ENCODE assay signal across 30 mouse cellular contexts in the genomic region with DNA sequence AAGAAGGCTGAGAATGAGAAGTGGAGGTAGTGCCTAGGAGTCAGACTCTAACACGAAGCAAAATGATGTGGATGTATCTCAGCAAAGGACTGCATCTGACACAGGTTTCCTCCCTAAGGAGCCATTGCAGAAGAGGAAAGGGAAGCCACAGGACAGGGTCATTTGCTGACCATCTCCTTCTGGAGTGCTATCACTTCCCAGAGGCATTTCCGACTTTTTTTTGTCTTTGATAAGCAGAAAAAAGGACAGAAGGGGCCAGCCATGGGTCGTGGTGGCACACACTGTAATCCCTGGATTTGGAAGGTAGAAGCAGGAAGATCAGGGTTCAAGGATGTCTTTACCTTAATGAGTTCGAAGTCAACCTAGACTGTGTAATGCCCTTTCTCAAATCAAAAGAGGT. TPM values are rescaled to one million over a fixed set of nuclear protein-coding genes. Genes with fewer than 3 reads are reported as not detected.
DNase-seq lines count a peak whose midpoint lies in the region; ATAC-seq and TF ChIP-seq lines count a peak whose summit lies in the region.
"Had no signal": no experiment of that assay in that cellular context is flagged by ENCODE, and none has a peak within 500 bp of the region (broad histone marks: within the 10 kb centered on the region; RNA-seq: fewer than 3 reads in every experiment).

No protein-coding gene starts in this region.

- 68% methylated on average over 4 of the region's 4 CpGs for WGBS in heart, embryonic 15.5 days
- 65% methylated on average over 4 of the region's 4 CpGs for WGBS in heart, embryonic 11.5 days (ENCODE audit: insufficient replicate concordance)
- WGBS in liver, postnatal 0 days (ENCODE audit: insufficient replicate concordance): 67% methylated on average over 4 of the region's 4 CpGs
- 47% methylated on average over 4 of the region's 4 CpGs for WGBS in liver, embryonic 12.5 days (ENCODE audit: insufficient replicate concordance)
- 85% methylated on average over 4 of the region's 4 CpGs for WGBS in midbrain, embryonic 11.5 days
- WGBS in midbrain, postnatal 0 days: 89% methylated on average over 4 of the region's 4 CpGs

- H3K27ac ChIP-seq in gastrocnemius, adult 2 months: 0 out of 2 replicates have a peak overlapping the region, but pooled peaks have one; percentile 2
- peak overlapping the region; percentile 4; the same call in 1 of the 2 replicates for H3K27ac ChIP-seq in heart, embryonic 15.5 days
- no peak overlapping the region for H3K27ac ChIP-seq in heart, embryonic 11.5 days (ENCODE audit: low read depth, low read length)
- peak overlapping the region; percentile 39; the same call in 1 of the 2 replicates for H3K27ac ChIP-seq in liver, postnatal 0 days (ENCODE audit: low read depth)
- H3K27ac ChIP-seq in liver, embryonic 12.5 days: no peak overlapping the region
- no peak overlapping the region for H3K27ac ChIP-seq in midbrain, embryonic 11.5 days (ENCODE audit: low read depth, low read length)
- H3K27ac ChIP-seq in midbrain, postnatal 0 days (ENCODE audit: low read depth, low read length): no peak overlapping the region
- H3K27ac ChIP-seq: embryonic facial prominence, embryonic 13.5 days; embryonic facial prominence, embryonic 15.5 days; forebrain, embryonic 10.5 days; forebrain, embryonic 12.5 days had no signal

- H3K27me3 ChIP-seq in heart, embryonic 15.5 days: peaks cover 5% of the 10 kb centered on the region; the same call in 1 of the 2 replicates
- peaks cover 17% of the 10 kb centered on the region for H3K27me3 ChIP-seq in heart, embryonic 11.5 days (ENCODE audit: control insufficient read depth, insufficient read depth, low read length)
- peaks cover 8% of the 10 kb centered on the region for H3K27me3 ChIP-seq in liver, postnatal 0 days (ENCODE audit: insufficient read depth, low read length)
- peaks cover 22% of the 10 kb centered on the region for H3K27me3 ChIP-seq in liver, embryonic 12.5 days (replicated peaks)
- peaks cover 16% of the 10 kb centered on the region for H3K27me3 ChIP-seq in midbrain, embryonic 11.5 days (ENCODE audit: control insufficient read depth, insufficient read depth, low read length)
- H3K27me3 ChIP-seq in midbrain, postnatal 0 days (ENCODE audit: insufficient read depth, low read length): peaks cover 9% of the 10 kb centered on the region
- H3K27me3 ChIP-seq: CH12.LX had no signal

- no peak overlapping the region for H3K4me3 ChIP-seq in gastrocnemius, adult 2 months
- H3K4me3 ChIP-seq in heart, embryonic 15.5 days: no peak overlapping the region
- H3K4me3 ChIP-seq in heart, embryonic 11.5 days (ENCODE audit: low read depth, low read length): no peak overlapping the region
- no peak overlapping the region for H3K4me3 ChIP-seq in liver, postnatal 0 days (ENCODE audit: low read depth, low read length)
- no peak overlapping the region for H3K4me3 ChIP-seq in liver, embryonic 12.5 days
- no peak overlapping the region for H3K4me3 ChIP-seq in midbrain, embryonic 11.5 days (ENCODE audit: low read depth, low read length)
- no peak overlapping the region for H3K4me3 ChIP-seq in midbrain, postnatal 0 days (ENCODE audit: low read depth, low read length)
- H3K4me3 ChIP-seq: embryonic facial prominence, embryonic 13.5 days; embryonic facial prominence, embryonic 15.5 days; erythroblast, embryonic 14.5 days; forebrain, embryonic 10.5 days; forebrain, embryonic 12.5 days had no signal

- H3K9me3 ChIP-seq in heart, embryonic 15.5 days (replicated peaks): no peaks in the 10 kb centered on the region
- no peaks in the 10 kb centered on the region for H3K9me3 ChIP-seq in heart, embryonic 11.5 days (replicated peaks; ENCODE audit: control insufficient read depth, low read length)
- no peaks in the 10 kb centered on the region for H3K9me3 ChIP-seq in liver, postnatal 0 days (ENCODE audit: low read length)
- H3K9me3 ChIP-seq in liver, embryonic 12.5 days (replicated peaks): no peaks in the 10 kb centered on the region
- H3K9me3 ChIP-seq in midbrain, embryonic 11.5 days (ENCODE audit: control insufficient read depth, low read length): peaks cover 4% of the 10 kb centered on the region; the same call in 1 of the 2 replicates
- H3K9me3 ChIP-seq in midbrain, postnatal 0 days (ENCODE audit: low read length): no peaks in the 10 kb centered on the region
- H3K9me3 ChIP-seq: embryonic facial prominence, embryonic 13.5 days; embryonic facial prominence, embryonic 15.5 days; forebrain, embryonic 10.5 days; forebrain, embryonic 12.5 days had no signal

- H3K36me3 ChIP-seq in heart, embryonic 15.5 days: no peaks in the 10 kb centered on the region
- no peaks in the 10 kb centered on the region for H3K36me3 ChIP-seq in heart, embryonic 11.5 days (ENCODE audit: control insufficient read depth, insufficient read depth, low read length)
- H3K36me3 ChIP-seq in liver, postnatal 0 days (replicated peaks; ENCODE audit: insufficient read depth, low read length): no peaks in the 10 kb centered on the region
- 0 out of 2 replicates have a peak, but pooled peaks cover 5% of the 10 kb centered on the region for H3K36me3 ChIP-seq in liver, embryonic 12.5 days
- no peaks in the 10 kb centered on the region for H3K36me3 ChIP-seq in midbrain, embryonic 11.5 days (ENCODE audit: control insufficient read depth, insufficient read depth, low read length)
- H3K36me3 ChIP-seq in midbrain, postnatal 0 days (ENCODE audit: insufficient read depth, low read length): 0 out of 2 replicates have a peak, but pooled peaks cover 2% of the 10 kb centered on the region
- H3K36me3 ChIP-seq: embryonic facial prominence, embryonic 13.5 days; embryonic facial prominence, embryonic 15.5 days had no signal

- peaks cover 36% of the 10 kb centered on the region for H3K4me1 ChIP-seq in heart, embryonic 15.5 days (replicated peaks)
- H3K4me1 ChIP-seq in heart, embryonic 11.5 days (ENCODE audit: control insufficient read depth, insufficient read depth, low read length): peaks cover 12% of the 10 kb centered on the region; the same call in 1 of the 2 replicates
- H3K4me1 ChIP-seq in liver, postnatal 0 days (ENCODE audit: insufficient read depth): peaks cover 17% of the 10 kb centered on the region
- H3K4me1 ChIP-seq in liver, embryonic 12.5 days: peaks cover 39% of the 10 kb centered on the region
- peaks cover 15% of the 10 kb centered on the region for H3K4me1 ChIP-seq in midbrain, embryonic 11.5 days (ENCODE audit: control insufficient read depth, insufficient read depth, low read length)
- H3K4me1 ChIP-seq in midbrain, postnatal 0 days (ENCODE audit: insufficient read depth, low read length): peaks cover 2% of the 10 kb centered on the region; the same call in 1 of the 2 replicates

- DNase-seq in gastrocnemius, adult 2 months: no peak
- DNase-seq in gastrocnemius, adult 8-10 months (ENCODE audit: low spot score in 2 of 2): no peak
- DNase-seq in liver, postnatal 0 days: no peak
- DNase-seq in midbrain, embryonic 11.5 days (ENCODE audit: low spot score, missing footprints): peak; percentile 77
- DNase-seq in midbrain, postnatal 0 days (ENCODE audit: low spot score): no peak
- DNase-seq: adrenal gland, adult 8-10 months; adrenal gland, postnatal 14 days; adrenal gland, postnatal 36 days; B cell, adult 2 months; cerebellum, adult 11 months; cerebellum, adult 18-20 months; cerebellum, adult 8-10 months; cerebellum, adult 9-11 months; cerebellum, postnatal 14 days; cerebellum, postnatal 36 days; embryo, embryonic 11 days had no signal

- H3K4me2 ChIP-seq in heart, embryonic 15.5 days: no peak overlapping the region
- no peak overlapping the region for H3K4me2 ChIP-seq in heart, embryonic 11.5 days
- no peak overlapping the region for H3K4me2 ChIP-seq in liver, postnatal 0 days (ENCODE audit: low read depth, low read length)
- H3K4me2 ChIP-seq in liver, embryonic 12.5 days: no peak overlapping the region
- no peak overlapping the region for H3K4me2 ChIP-seq in midbrain, embryonic 11.5 days
- no peak overlapping the region for H3K4me2 ChIP-seq in midbrain, postnatal 0 days (ENCODE audit: low read depth, low read length, poor library complexity, severe bottlenecking)
- H3K4me2 ChIP-seq: embryonic facial prominence, embryonic 13.5 days; embryonic facial prominence, embryonic 15.5 days; forebrain, embryonic 12.5 days had no signal

- intact Hi-C loops in gastrocnemius, adult 2 months (cut with DNase I): loop anchor here (5.0 kb wide), 1 partner anchor 639 kb away; a partner anchor contains a TSS

- peak; percentile 27; the same call in 1 of the 2 replicates for TF ChIP-seq EP300 in liver, postnatal 0 days (IDR thresholded peaks at IDR 0.05; ENCODE audit: low read depth)

- H3K9ac ChIP-seq in heart, embryonic 15.5 days: no peak overlapping the region
- no peak overlapping the region for H3K9ac ChIP-seq in heart, embryonic 11.5 days (ENCODE audit: low read depth, low read length)
- no peak overlapping the region for H3K9ac ChIP-seq in liver, postnatal 0 days (replicated peaks)
- H3K9ac ChIP-seq in liver, embryonic 12.5 days: no peak overlapping the region
- no peak overlapping the region for H3K9ac ChIP-seq in midbrain, embryonic 11.5 days (ENCODE audit: low read length)
- H3K9ac ChIP-seq in midbrain, postnatal 0 days (replicated peaks; ENCODE audit: low read length, poor library complexity, severe bottlenecking): no peak overlapping the region
- H3K9ac ChIP-seq: embryonic facial prominence, embryonic 13.5 days; embryonic facial prominence, embryonic 15.5 days; forebrain, embryonic 12.5 days had no signal

- no peak for TF ChIP-seq CTCF in gastrocnemius, adult 2 months (IDR thresholded peaks at IDR 0.05)
- TF ChIP-seq CTCF in liver, postnatal 0 days (IDR thresholded peaks at IDR 0.05; ENCODE audit: low read depth): no peak
- TF ChIP-seq CTCF in midbrain, postnatal 0 days (IDR thresholded peaks at IDR 0.05): no peak

- ATAC-seq in heart, embryonic 15.5 days (replicated peaks; ENCODE audit: insufficient number of reproducible peaks, insufficient read depth, low FRiP score, low read depth): no peak
- no peak for ATAC-seq in heart, embryonic 11.5 days (replicated peaks; ENCODE audit: insufficient number of reproducible peaks, low FRiP score, low TSS enrichment)
- no peak for ATAC-seq in liver, postnatal 0 days
- no peak for ATAC-seq in liver, embryonic 12.5 days
- ATAC-seq in midbrain, embryonic 11.5 days (ENCODE audit: low FRiP score): no peak
- no peak for ATAC-seq in midbrain, postnatal 0 days (ENCODE audit: low FRiP score)
- ATAC-seq: activated CD4-positive, CD25-positive, alpha-beta regulatory T cell, adult 4 months; CD4-positive, CD25-positive, alpha-beta regulatory T cell, adult 4 months; forebrain, embryonic 14.5 days; Patski had no signal

RNA-seq across cellular contexts. Expression of a gene that starts 1.5 kb away (rescaled TPM):
- 10 to 100 TPM; 35.9 to 46.6 TPM for total RNA-seq in gastrocnemius, adult 2 months (2021)
- 10 to 100 TPM; 36.9 to 39.3 (median 38.4) TPM for total RNA-seq in gastrocnemius, adult 8-10 months (2022)
- 98.2 and 107 TPM in 2 replicates for polyA plus RNA-seq in heart, embryonic 15.5 days (2015; fragmentation: Nextera tagmentation; extraction: Ambion mirVana)
- polyA plus RNA-seq in heart, embryonic 11.5 days (2014; fragmentation: Nextera tagmentation; extraction: Ambion mirVana): 107 and 110 TPM in 2 replicates
- polyA plus RNA-seq in liver, postnatal 0 days (2015; fragmentation: Nextera tagmentation; extraction: Ambion mirVana): 45.0 and 46.8 TPM in 2 replicates
- 59.2 and 64.3 TPM in 2 replicates for polyA plus RNA-seq in liver, embryonic 12.5 days (2016; fragmentation: Nextera tagmentation; extraction: Ambion mirVana)
- 77.1 and 81.5 TPM in 2 replicates for polyA plus RNA-seq in midbrain, embryonic 11.5 days (2014; fragmentation: Nextera tagmentation; extraction: Ambion mirVana)
- 121 and 127 TPM in 2 replicates for total RNA-seq in midbrain, postnatal 0 days (2014; rRNA removed)
- 122 and 140 TPM in 2 replicates for polyA plus RNA-seq in midbrain, postnatal 0 days (2015; fragmentation: Nextera tagmentation; extraction: Ambion mirVana)

RNA-seq across cellular contexts. Expression of a gene that starts 4.3 kb away (rescaled TPM):
- total RNA-seq in gastrocnemius, adult 2 months (2021): 1 to 10 TPM in 1 of 2 experiments, under 1 TPM in 1; 0.61 to 1.4 TPM
- total RNA-seq in gastrocnemius, adult 8-10 months (2022): under 1 TPM; 0.39 to 0.63 (median 0.49) TPM
- polyA plus RNA-seq in heart, embryonic 15.5 days (2015; fragmentation: Nextera tagmentation; extraction: Ambion mirVana): 1.4 and 2.0 TPM in 2 replicates
- 0.89 and 1.6 TPM in 2 replicates for polyA plus RNA-seq in heart, embryonic 11.5 days (2014; fragmentation: Nextera tagmentation; extraction: Ambion mirVana)
- 0.90 and 1.4 TPM in 2 replicates for polyA plus RNA-seq in liver, postnatal 0 days (2015; fragmentation: Nextera tagmentation; extraction: Ambion mirVana)
- polyA plus RNA-seq in liver, embryonic 12.5 days (2016; fragmentation: Nextera tagmentation; extraction: Ambion mirVana): 2.9 and 3.1 TPM in 2 replicates
- 0.22 and 0.43 TPM in 2 replicates for polyA plus RNA-seq in midbrain, embryonic 11.5 days (2014; fragmentation: Nextera tagmentation; extraction: Ambion mirVana)
- 1.7 and 1.8 TPM in 2 replicates for total RNA-seq in midbrain, postnatal 0 days (2014; rRNA removed)
- 2.2 and 2.4 TPM in 2 replicates for polyA plus RNA-seq in midbrain, postnatal 0 days (2015; fragmentation: Nextera tagmentation; extraction: Ambion mirVana)
- total RNA-seq: G1E had no signal
- polyA plus RNA-seq: erythroblast, embryonic 14.5 days; G1E; Patski had no signal

RNA-seq across cellular contexts. Expression of a gene that starts 11.7 kb away (rescaled TPM):
- under 1 TPM; 0.64 to 0.81 TPM for total RNA-seq in gastrocnemius, adult 2 months (2021)
- total RNA-seq in gastrocnemius, adult 8-10 months (2022): under 1 TPM in 3 of 4 experiments, not detected in 1; 0.44 to 0.85 (median 0.79) TPM
- 6.3 and 7.1 TPM in 2 replicates for polyA plus RNA-seq in heart, embryonic 15.5 days (2015; fragmentation: Nextera tagmentation; extraction: Ambion mirVana)
- 7.0 and 8.8 TPM in 2 replicates for polyA plus RNA-seq in heart, embryonic 11.5 days (2014; fragmentation: Nextera tagmentation; extraction: Ambion mirVana)
- 1.9 and 3.3 TPM in 2 replicates for polyA plus RNA-seq in liver, postnatal 0 days (2015; fragmentation: Nextera tagmentation; extraction: Ambion mirVana)
- 3.0 and 3.9 TPM in 2 replicates for polyA plus RNA-seq in liver, embryonic 12.5 days (2016; fragmentation: Nextera tagmentation; extraction: Ambion mirVana)
- polyA plus RNA-seq in midbrain, embryonic 11.5 days (2014; fragmentation: Nextera tagmentation; extraction: Ambion mirVana): 2.4 and 2.7 TPM in 2 replicates
- 0.52 TPM in 1 of 2 replicates, not detected in the other for total RNA-seq in midbrain, postnatal 0 days (2014; rRNA removed)
- 1.2 and 2.0 TPM in 2 replicates for polyA plus RNA-seq in midbrain, postnatal 0 days (2015; fragmentation: Nextera tagmentation; extraction: Ambion mirVana)
- polyA plus RNA-seq: erythroblast, embryonic 14.5 days; G1E had no signal

RNA-seq across cellular contexts. Expression of a gene that starts 22.8 kb away (rescaled TPM):
- total RNA-seq in gastrocnemius, adult 2 months (2021): under 1 TPM; 0.08 to 0.23 TPM
- under 1 TPM in 2 of 4 experiments, not detected in 2; 0.13 to 0.68 TPM for total RNA-seq in gastrocnemius, adult 8-10 months (2022)
- polyA plus RNA-seq in heart, embryonic 15.5 days (2015; fragmentation: Nextera tagmentation; extraction: Ambion mirVana): 0.25 and 0.84 TPM in 2 replicates
- polyA plus RNA-seq in heart, embryonic 11.5 days (2014; fragmentation: Nextera tagmentation; extraction: Ambion mirVana): 0.37 and 0.44 TPM in 2 replicates
- polyA plus RNA-seq in liver, postnatal 0 days (2015; fragmentation: Nextera tagmentation; extraction: Ambion mirVana): 0.09 and 0.17 TPM in 2 replicates
- 0.26 and 0.48 TPM in 2 replicates for polyA plus RNA-seq in liver, embryonic 12.5 days (2016; fragmentation: Nextera tagmentation; extraction: Ambion mirVana)
- polyA plus RNA-seq in midbrain, embryonic 11.5 days (2014; fragmentation: Nextera tagmentation; extraction: Ambion mirVana): 0.36 and 1.2 TPM in 2 replicates
- total RNA-seq in midbrain, postnatal 0 days (2014; rRNA removed): 3.2 and 4.3 TPM in 2 replicates
- 2.9 and 3.7 TPM in 2 replicates for polyA plus RNA-seq in midbrain, postnatal 0 days (2015; fragmentation: Nextera tagmentation; extraction: Ambion mirVana)
- polyA plus RNA-seq: erythroblast, embryonic 14.5 days; Patski had no signal

RNA-seq across cellular contexts. Expression of a gene that starts 45.1 kb away (rescaled TPM):
- 1 to 10 TPM; 4.7 to 6.0 TPM for total RNA-seq in gastrocnemius, adult 2 months (2021)
- 10 to 100 TPM; 11.2 to 15.9 (median 12.5) TPM for total RNA-seq in gastrocnemius, adult 8-10 months (2022)
- 77.9 and 125 TPM in 2 replicates for polyA plus RNA-seq in heart, embryonic 15.5 days (2015; fragmentation: Nextera tagmentation; extraction: Ambion mirVana)
- 39.2 and 42.8 TPM in 2 replicates for polyA plus RNA-seq in heart, embryonic 11.5 days (2014; fragmentation: Nextera tagmentation; extraction: Ambion mirVana)
- 84.8 and 94.7 TPM in 2 replicates for polyA plus RNA-seq in liver, postnatal 0 days (2015; fragmentation: Nextera tagmentation; extraction: Ambion mirVana)
- 25.9 and 28.4 TPM in 2 replicates for polyA plus RNA-seq in liver, embryonic 12.5 days (2016; fragmentation: Nextera tagmentation; extraction: Ambion mirVana)
- polyA plus RNA-seq in midbrain, embryonic 11.5 days (2014; fragmentation: Nextera tagmentation; extraction: Ambion mirVana): 16.5 and 18.3 TPM in 2 replicates
- total RNA-seq in midbrain, postnatal 0 days (2014; rRNA removed): 46.6 and 47.7 TPM in 2 replicates
- 148 and 153 TPM in 2 replicates for polyA plus RNA-seq in midbrain, postnatal 0 days (2015; fragmentation: Nextera tagmentation; extraction: Ambion mirVana)

Comparison
In these comparisons a context has a peak if more than half of its experiments do, and no peak if none do; other contexts are left out.
1. H3K27ac ChIP-seq: peak in gastrocnemius, adult 2 months (single experiment), heart, embryonic 15.5 days (single experiment) and liver, postnatal 0 days (single experiment); none in heart, embryonic 11.5 days (single experiment), liver, embryonic 12.5 days (single experiment), midbrain, embryonic 11.5 days (single experiment) and midbrain, postnatal 0 days (single experiment).